Mouse (Mus musculus) megakaryocyte, embryonic 14.5 days (primary cell): ENCODE results near the gene Adamtsl1. TPM values are rescaled to one million over a fixed set of nuclear protein-coding genes. Genes with fewer than 3 reads are reported as not detected.
A peak's percentile ranks its signal among the peaks of the same experiment; 100 is the strongest.

Source experiments
- H3K27me3 ChIP-seq: replicated peaks from 2 replicates; pipeline ENCODE3; 2012; ENCODE audit warnings: inconsistent platforms
- H3K36me3 ChIP-seq: replicated peaks from 2 replicates; pipeline ENCODE3; 2012; ENCODE audit warnings: low read length, inconsistent platforms, mixed read lengths
- H3K4me1 ChIP-seq: 2 replicates; pipeline ENCODE4 v1.6.1; 2012; ENCODE audit warnings: inconsistent platforms
- H3K4me3 ChIP-seq: replicated peaks from 2 replicates; pipeline ENCODE3; 2012; ENCODE audit warnings: moderate library complexity, mild to moderate bottlenecking, inconsistent platforms
- H3K9me3 ChIP-seq: 2 replicates; pipeline ENCODE4 v1.6.1; 2012; ENCODE audit warnings: inconsistent platforms
- FLI1 ChIP-seq: IDR thresholded peaks from 2 replicates; pipeline ENCODE4 v1.6.1; 2012; ENCODE audit warnings: low read length, inconsistent platforms, mixed read lengths
- GATA1 ChIP-seq: IDR thresholded peaks from 3 replicates; pipeline ENCODE4 v1.6.1; 2012; ENCODE audit warnings: mixed read lengths, low read length, inconsistent platforms, borderline replicate concordance
- polyA plus RNA-seq: library from polyadenylated mRNA; stranded (reverse); fragments of >175 nt; gene quantifications from 2 replicates; pipeline ENCODE4 v1.2.3, GENCODE M21; 2012; ENCODE audit warnings: low replicate concordance; ENCODE audit not compliant: insufficient read depth

The Adamtsl1 gene
- polyA plus RNA-seq, 1 experiment, result 0.44 TPM

DNA sequence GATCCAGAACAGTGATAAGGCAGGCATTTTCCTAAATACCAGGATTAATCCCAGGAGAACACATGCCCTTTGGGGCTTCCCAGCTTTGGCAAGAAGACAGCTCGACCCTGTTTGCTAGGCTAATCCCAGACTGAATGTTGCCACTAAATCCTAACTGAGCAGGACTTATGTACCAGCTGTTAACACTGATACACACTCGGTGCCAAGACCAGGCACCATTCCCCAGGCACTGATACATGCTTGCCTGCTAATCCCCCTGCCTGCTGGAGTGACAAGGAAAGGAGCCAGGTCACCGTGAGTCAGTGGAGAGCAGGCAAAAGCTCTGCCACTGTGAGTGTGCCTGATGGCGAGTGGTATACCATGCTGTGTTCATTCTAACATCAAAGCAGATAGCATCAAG lies 505.6 kb downstream of the Adamtsl1 start:
- no peak for TF ChIP-seq FLI1
- TF ChIP-seq GATA1, result no peak
- H3K36me3 ChIP-seq, result no peaks in the 10 kb centered on the region
- H3K4me1 ChIP-seq, result peaks cover 14% of the 10 kb centered on the region
- no peak overlapping the region for H3K4me3 ChIP-seq
- H3K27me3 ChIP-seq, result no peaks in the 10 kb centered on the region
- no peaks in the 10 kb centered on the region for H3K9me3 ChIP-seq

DNA sequence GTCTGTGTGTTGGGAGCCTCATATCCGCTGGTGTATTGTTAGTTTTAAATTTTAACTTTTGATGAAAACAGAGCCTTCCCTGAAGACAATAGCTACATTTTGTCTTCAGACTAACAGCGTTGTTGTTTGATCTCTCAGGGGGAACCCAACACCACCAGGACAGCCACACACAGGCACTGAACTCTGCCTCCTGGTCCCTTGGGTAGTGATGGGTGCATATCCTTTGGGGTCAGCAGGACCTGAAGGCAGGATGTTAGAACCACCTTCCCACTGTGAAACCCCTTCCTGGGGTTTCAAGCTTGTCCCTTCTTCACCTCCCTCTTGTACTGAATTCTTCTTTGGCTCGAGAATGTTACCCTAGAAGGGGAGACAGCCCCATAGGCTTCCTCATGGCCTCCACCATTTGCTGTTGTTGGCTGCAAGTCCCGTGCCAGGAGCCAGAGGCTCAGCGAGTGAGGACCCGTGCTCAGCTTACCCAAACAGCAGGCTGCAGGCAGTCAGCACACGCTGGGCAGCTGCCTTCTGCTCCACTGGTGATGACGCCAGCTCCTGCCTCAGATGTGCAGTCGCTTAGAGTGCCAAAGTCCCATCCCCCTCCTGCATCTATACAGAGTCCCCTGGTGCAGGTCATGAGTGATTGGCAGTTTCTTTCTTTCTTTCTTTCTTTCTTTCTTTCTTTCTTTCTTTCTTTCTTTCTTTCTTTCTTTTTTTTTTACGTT lies 506.6 kb downstream of the Adamtsl1 start:
- peak overlapping the region; percentile 50 for H3K4me3 ChIP-seq
- TF ChIP-seq GATA1, result no peak
- TF ChIP-seq FLI1, result no peak
- no peaks in the 10 kb centered on the region for H3K36me3 ChIP-seq
- H3K4me1 ChIP-seq, result peaks cover 14% of the 10 kb centered on the region
- H3K27me3 ChIP-seq, result no peaks in the 10 kb centered on the region
- no peaks in the 10 kb centered on the region for H3K9me3 ChIP-seq

- Histone ChIP-seq H3K4me3 (no peak overlapping the region), H3K4me1 (peaks cover 2% of the 10 kb centered on the region; the same call in 1 of the 2 replicates), H3K36me3 (no peaks in the 10 kb centered on the region), H3K27me3 (no peaks in the 10 kb centered on the region), H3K9me3 (no peaks in the 10 kb centered on the region)
- TF ChIP-seq FLI1 (no peak), GATA1 (no peak)
Measured at GRCm38 (mm10) chr4:86024573-86025160, 510.7 kb downstream of the Adamtsl1 start.

GRCm38 (mm10) chr4:86029486-86029885 lies 515.5 kb downstream of the Adamtsl1 start:
- TF ChIP-seq GATA1, result no peak
- no peak for TF ChIP-seq FLI1

DNA sequence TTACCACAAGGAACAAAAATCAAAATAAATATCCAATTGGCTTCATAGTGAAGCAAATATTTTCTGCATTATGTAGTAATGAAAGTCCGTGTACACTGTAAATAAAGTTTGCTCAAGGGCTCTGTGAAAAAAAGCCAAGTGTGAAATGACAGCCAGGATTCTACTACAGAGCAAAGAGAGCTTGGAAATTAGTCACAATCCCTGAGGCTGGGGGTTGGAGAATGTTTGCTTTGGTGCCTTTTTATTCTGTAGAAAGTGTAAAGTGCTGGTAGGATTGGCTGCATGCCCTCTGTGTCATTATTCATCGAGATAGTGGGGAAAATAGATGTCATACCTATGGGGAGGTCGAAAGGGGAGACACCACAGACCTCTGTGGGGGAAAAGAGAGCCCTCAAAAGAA lies 516.2 kb downstream of the Adamtsl1 start:
- H3K4me3 ChIP-seq, result no peak overlapping the region
- H3K9me3 ChIP-seq, result no peaks in the 10 kb centered on the region
- H3K36me3 ChIP-seq, result no peaks in the 10 kb centered on the region
- H3K27me3 ChIP-seq, result no peaks in the 10 kb centered on the region
- TF ChIP-seq GATA1 (no peak), FLI1 (no peak)
- H3K4me1 ChIP-seq, result no peaks in the 10 kb centered on the region

More at GRCm38 (mm10) chr4:86029486-86029885, 515.5 kb downstream of the Adamtsl1 start:
- Histone ChIP-seq H3K4me1 (no peaks in the 10 kb centered on the region), H3K27me3 (no peaks in the 10 kb centered on the region), H3K4me3 (no peak overlapping the region), H3K36me3 (no peaks in the 10 kb centered on the region), H3K9me3 (no peaks in the 10 kb centered on the region)

DNA sequence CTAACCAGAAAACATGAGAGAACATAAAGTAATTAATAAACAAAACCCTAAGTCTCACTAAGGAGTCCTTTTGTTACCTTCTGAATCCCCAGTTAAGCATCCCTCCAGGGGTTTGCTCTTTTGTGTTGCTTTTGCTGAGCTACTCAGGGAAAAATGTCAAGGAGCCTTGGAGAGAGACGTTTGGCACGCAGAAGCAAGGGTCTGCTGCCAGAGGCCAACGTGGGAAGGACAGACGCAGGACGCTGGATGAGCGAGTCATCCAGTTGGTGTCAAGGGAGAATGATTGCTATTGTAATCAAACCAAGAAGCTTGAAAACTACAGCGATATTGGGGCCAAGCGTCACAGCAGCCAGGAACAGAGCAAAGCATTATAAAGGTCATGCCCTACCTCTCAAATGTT lies 517.1 kb downstream of the Adamtsl1 start:
- Histone ChIP-seq H3K4me1 (no peaks in the 10 kb centered on the region), H3K4me3 (no peak overlapping the region), H3K9me3 (no peaks in the 10 kb centered on the region), H3K27me3 (no peaks in the 10 kb centered on the region), H3K36me3 (no peaks in the 10 kb centered on the region)
- TF ChIP-seq FLI1 (no peak), GATA1 (no peak)

DNA sequence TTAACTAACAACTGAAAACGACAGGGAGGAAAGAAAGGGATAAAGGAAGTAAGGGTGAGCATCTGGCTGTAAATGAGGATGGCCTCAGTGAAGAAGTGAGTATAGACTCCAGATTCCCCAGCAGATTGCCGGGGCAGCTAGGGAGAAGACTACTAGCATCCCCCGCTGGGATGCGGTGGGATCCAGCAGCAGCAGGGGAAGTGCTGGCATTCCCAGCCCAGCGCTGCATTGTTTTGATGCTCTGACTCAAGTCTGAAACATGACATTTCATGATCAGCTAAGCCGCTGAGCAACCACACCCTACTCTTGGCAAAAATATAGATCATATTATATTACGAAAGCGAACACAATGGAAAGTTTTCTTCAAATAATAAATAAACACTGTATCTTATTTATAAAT lies 526.9 kb downstream of the Adamtsl1 start:
- no peaks in the 10 kb centered on the region for H3K36me3 ChIP-seq
- H3K9me3 ChIP-seq, result no peaks in the 10 kb centered on the region
- H3K4me1 ChIP-seq, result no peaks in the 10 kb centered on the region
- TF ChIP-seq FLI1 (no peak), GATA1 (no peak)
- no peaks in the 10 kb centered on the region for H3K27me3 ChIP-seq
- H3K4me3 ChIP-seq, result no peak overlapping the region

GRCm38 (mm10) chr4:86045448-86045847 lies 531.5 kb downstream of the Adamtsl1 start:
- H3K27me3 ChIP-seq, result no peaks in the 10 kb centered on the region
- no peaks in the 10 kb centered on the region for H3K9me3 ChIP-seq
- H3K4me3 ChIP-seq, result no peak overlapping the region
- peaks cover 3% of the 10 kb centered on the region for H3K4me1 ChIP-seq
- TF ChIP-seq FLI1, result no peak
- no peak for TF ChIP-seq GATA1
- no peaks in the 10 kb centered on the region for H3K36me3 ChIP-seq

- Histone ChIP-seq H3K27me3 (no peaks in the 10 kb centered on the region), H3K4me3 (no peak overlapping the region)
- no peak for TF ChIP-seq FLI1
- no peak for TF ChIP-seq GATA1
Measured at GRCm38 (mm10) chr4:86045876-86046275, 531.9 kb downstream of the Adamtsl1 start.

GRCm38 (mm10) chr4:86046881-86047280 lies 532.9 kb downstream of the Adamtsl1 start:
- no peaks in the 10 kb centered on the region for H3K36me3 ChIP-seq
- H3K27me3 ChIP-seq, result no peaks in the 10 kb centered on the region
- TF ChIP-seq GATA1 (no peak), FLI1 (no peak)
- H3K4me1 ChIP-seq, result peaks cover 3% of the 10 kb centered on the region
- no peak overlapping the region for H3K4me3 ChIP-seq
- H3K9me3 ChIP-seq, result no peaks in the 10 kb centered on the region

More at GRCm38 (mm10) chr4:86045876-86046275, 531.9 kb downstream of the Adamtsl1 start:
- Histone ChIP-seq H3K4me1 (peaks cover 3% of the 10 kb centered on the region), H3K9me3 (no peaks in the 10 kb centered on the region), H3K36me3 (no peaks in the 10 kb centered on the region)
